Mouse (Mus musculus) CH12.LX (cell line): Measurements from ENCODE around the gene Pak3. TPM values are rescaled to one million over a fixed set of nuclear protein-coding genes. Genes with fewer than 3 reads are reported as not detected.

ENCODE experiments used
- DNase-seq: peaks from one replicate; pipeline ENCODE4 v3.0.0-alpha.2; 2013; ENCODE audit errors: extremely low read depth
- H3K27ac ChIP-seq: 2 replicates; pipeline ENCODE4 v1.5.1; 2012; ENCODE audit warnings: low read depth, mild to moderate bottlenecking, control low read depth, moderate library complexity; ENCODE audit not compliant: insufficient read depth
- H3K27me3 ChIP-seq: replicated peaks from 2 replicates; pipeline ENCODE3; 2012; ENCODE audit warnings: inconsistent platforms
- H3K36me3 ChIP-seq, 2 experiments: replicated peaks in 1 of 2; 2 replicates each; pipeline versions ENCODE3 to v1.6.1; 2012; ENCODE audit warnings: inconsistent platforms in 1 of 2, low read length in 1 of 2, mild to moderate bottlenecking in 1 of 2, mixed read lengths in 1 of 2, moderate library complexity in 1 of 2; ENCODE audit not compliant: control insufficient read depth in 1 of 2, insufficient read depth in 1 of 2
- H3K4me1 ChIP-seq, 2 experiments: 2 replicates each; pipeline ENCODE4 v1.6.1; 2012; ENCODE audit warnings: inconsistent platforms in 1 of 2, moderate library complexity in 1 of 2; ENCODE audit not compliant: insufficient read depth in 2 of 2, control insufficient read depth in 1 of 2
- H3K4me2 ChIP-seq: 2 replicates; pipeline ENCODE4 v1.6.1; 2012; ENCODE audit warnings: low read depth, mild to moderate bottlenecking, control low read depth; ENCODE audit not compliant: poor library complexity, insufficient read depth, severe bottlenecking
- H3K4me3 ChIP-seq, 3 experiments: fragments of 150-350 bp in 1 of 3; sonication (generic) in 1 of 3; replicated peaks in 1 of 3; 2 replicates each; pipeline versions ENCODE3 to v1.5.1; 2011 to 2012; ENCODE audit warnings: low read depth in 2 of 3, low read length in 2 of 3, mild to moderate bottlenecking in 2 of 3, moderate library complexity in 2 of 3, control low read depth in 1 of 3, improper control_type of control experiment in 1 of 3, inconsistent platforms in 1 of 3, mixed read lengths in 1 of 3; ENCODE audit not compliant: poor library complexity in 1 of 3
- H3K79me2 ChIP-seq: replicated peaks from 2 replicates; pipeline ENCODE4 v1.6.1; 2012; ENCODE audit warnings: mild to moderate bottlenecking, moderate library complexity; ENCODE audit not compliant: control insufficient read depth, poor library complexity, insufficient read depth, severe bottlenecking; ENCODE audit errors: extremely low read depth
- H3K9ac ChIP-seq: 2 replicates; pipeline ENCODE4 v1.6.1; 2012; ENCODE audit warnings: low read depth, mild to moderate bottlenecking, control low read depth, moderate library complexity; ENCODE audit not compliant: insufficient read depth
- H3K9me3 ChIP-seq: replicated peaks from 2 replicates; pipeline ENCODE3; 2012; ENCODE audit warnings: low read length, inconsistent platforms, mixed read lengths
- BHLHE40 ChIP-seq: IDR thresholded peaks from 2 replicates; pipeline ENCODE4 v1.6.1; 2011; ENCODE audit warnings: mild to moderate bottlenecking, low read depth, low read length, improper control_type of control experiment
- CHD1 ChIP-seq: IDR thresholded peaks from 2 replicates; pipeline ENCODE4 v1.6.1; 2012; ENCODE audit warnings: low read depth, low read length, improper control_type of control experiment, inconsistent platforms
- CHD2 ChIP-seq: IDR thresholded peaks from 2 replicates; pipeline ENCODE4 v1.6.1; 2011; ENCODE audit warnings: low read length, improper control_type of control experiment
- CTCF ChIP-seq, 2 experiments: IDR thresholded peaks in 1 of 2; conservative IDR thresholded peaks in 1 of 2; 2 replicates each; pipeline ENCODE4 v1.5.1; 2011 to 2012; ENCODE audit warnings: low read depth in 2 of 2, low read length in 2 of 2, improper control_type of control experiment in 1 of 2, inconsistent platforms in 1 of 2, mild to moderate bottlenecking in 1 of 2, moderate library complexity in 1 of 2
- E2F4 ChIP-seq: IDR thresholded peaks from 2 replicates; pipeline ENCODE4 v1.6.1; 2011; ENCODE audit warnings: low read depth, low read length, improper control_type of control experiment; ENCODE audit not compliant: insufficient replicate concordance
- ELF1 ChIP-seq: IDR thresholded peaks from 2 replicates; pipeline ENCODE4 v1.6.1; 2014; ENCODE audit warnings: low read depth, mild to moderate bottlenecking, inconsistent platforms, low read length, improper control_type of control experiment
- EP300 ChIP-seq: IDR thresholded peaks from 2 replicates; pipeline ENCODE4 v1.6.1; 2011; ENCODE audit warnings: low read length, improper control_type of control experiment
- ETS1 ChIP-seq: conservative IDR thresholded peaks from 2 replicates; pipeline ENCODE4 v1.6.1; 2012; ENCODE audit warnings: low read depth, mild to moderate bottlenecking, inconsistent platforms, low read length, improper control_type of control experiment, moderate library complexity
- HCFC1 ChIP-seq: IDR thresholded peaks from 2 replicates; pipeline ENCODE4 v1.6.1; 2012; ENCODE audit warnings: low read depth, mild to moderate bottlenecking, inconsistent platforms, low read length, improper control_type of control experiment
- IRF4 ChIP-seq: IDR thresholded peaks from 2 replicates; pipeline ENCODE4 v1.6.1; 2014; ENCODE audit warnings: low read depth, mild to moderate bottlenecking, inconsistent platforms, low read length, improper control_type of control experiment
- KAT2A ChIP-seq: IDR thresholded peaks from 2 replicates; pipeline ENCODE4 v1.6.1; 2012; ENCODE audit warnings: low read length, improper control_type of control experiment, inconsistent platforms; ENCODE audit not compliant: insufficient replicate concordance
- MAFK ChIP-seq: IDR thresholded peaks from 2 replicates; pipeline ENCODE4 v1.6.1; 2011; ENCODE audit warnings: low read length, improper control_type of control experiment; ENCODE audit not compliant: insufficient replicate concordance
- MAX ChIP-seq: IDR thresholded peaks from 2 replicates; pipeline ENCODE4 v1.6.1; 2011; ENCODE audit warnings: low read length, improper control_type of control experiment
- MAZ ChIP-seq: IDR thresholded peaks from 2 replicates; pipeline ENCODE4 v1.6.1; 2012; ENCODE audit warnings: low read depth, mild to moderate bottlenecking, inconsistent platforms, low read length, improper control_type of control experiment, moderate library complexity
- MEF2A ChIP-seq: IDR thresholded peaks from 2 replicates; pipeline ENCODE4 v1.6.1; 2014; ENCODE audit warnings: low read depth, mild to moderate bottlenecking, inconsistent platforms, low read length, improper control_type of control experiment, borderline replicate concordance
- MXI1 ChIP-seq: IDR thresholded peaks from 2 replicates; pipeline ENCODE4 v1.6.1; 2011; ENCODE audit warnings: mild to moderate bottlenecking, low read depth, low read length, improper control_type of control experiment
- MYC ChIP-seq: IDR thresholded peaks from 2 replicates; pipeline ENCODE4 v1.6.1; 2011; ENCODE audit warnings: low read depth, mild to moderate bottlenecking, improper control_type of control experiment, low read length
- NRF1 ChIP-seq: IDR thresholded peaks from 2 replicates; pipeline ENCODE4 v1.6.1; 2014; ENCODE audit warnings: low read depth, mild to moderate bottlenecking, inconsistent platforms, low read length, improper control_type of control experiment, moderate library complexity
- POLR2A ChIP-seq: IDR thresholded peaks from 2 replicates; pipeline ENCODE4 v1.6.1; 2011; ENCODE audit warnings: low read depth, mild to moderate bottlenecking, improper control_type of control experiment, low read length
- RAD21 ChIP-seq: IDR thresholded peaks from 2 replicates; pipeline ENCODE4 v1.6.1; 2011; ENCODE audit warnings: low read depth, mild to moderate bottlenecking, low read length, improper control_type of control experiment, moderate library complexity
- RCOR1 ChIP-seq: conservative IDR thresholded peaks from 2 replicates; pipeline ENCODE4 v1.6.1; 2012; ENCODE audit warnings: low read depth, mild to moderate bottlenecking, inconsistent platforms, low read length, improper control_type of control experiment
- SIN3A ChIP-seq: IDR thresholded peaks from 2 replicates; pipeline ENCODE4 v1.6.1; 2012; ENCODE audit warnings: low read length, improper control_type of control experiment, inconsistent platforms
- SMC3 ChIP-seq: IDR thresholded peaks from 2 replicates; pipeline ENCODE4 v1.6.1; 2011; ENCODE audit warnings: low read depth, low read length, improper control_type of control experiment
- UBTF ChIP-seq: IDR thresholded peaks from 2 replicates; pipeline ENCODE4 v1.6.1; 2012; ENCODE audit warnings: low read depth, mild to moderate bottlenecking, inconsistent platforms, low read length, improper control_type of control experiment, moderate library complexity
- ZC3H11A ChIP-seq: IDR thresholded peaks from 2 replicates; pipeline ENCODE4 v1.6.1; 2012; ENCODE audit warnings: low read depth, mild to moderate bottlenecking, inconsistent platforms, low read length, improper control_type of control experiment
- ZMIZ1 ChIP-seq: IDR thresholded peaks from 2 replicates; pipeline ENCODE4 v1.6.1; 2012; ENCODE audit warnings: low read depth, mild to moderate bottlenecking, inconsistent platforms, low read length, improper control_type of control experiment
- ZNF384 ChIP-seq: IDR thresholded peaks from 2 replicates; pipeline ENCODE4 v1.6.1; 2012; ENCODE audit warnings: low read depth, low read length, improper control_type of control experiment, inconsistent platforms
- dilution Hi-C: fragments of 300-500 bp; cut with MboI; formaldehyde crosslinking; loops from 2 replicates; pipeline ENCODE4 v1.14.3; 2020; ENCODE audit warnings: low sequenced_read_pairs; ENCODE audit not compliant: extremely low pct_unique_long_range_greater_than_20kb, extremely low pct_ligation_motif_present
- in situ Hi-C: fragments of 300-500 bp; cut with MboI; formaldehyde crosslinking; loops from 3 replicates; pipeline ENCODE4 v1.14.3; 2019; ENCODE audit warnings: low sequenced_read_pairs, low pct_ligation_motif_present, low pct_unique_long_range_greater_than_20kb, mixed read lengths
- polyA plus RNA-seq: library from polyadenylated mRNA; unstranded; fragments of >175 nt; gene quantifications from 2 replicates; pipeline ENCODE4 v1.2.1, GENCODE M21; 2012; ENCODE audit warnings: low read depth; ENCODE audit not compliant: insufficient read length
- total RNA-seq, 2 experiments: library from RNA; depleted of rRNA; stranded (reverse); fragments of 300-350 nt in 1 of 2; fragments of >200 nt in 1 of 2; gene quantifications; 2 replicates each; pipeline ENCODE4 v1.2.3; 2012 to 2014

The Pak3 gene
- total and polyA plus RNA-seq, 3 experiments, result under 0.01 TPM; not detected in 2

DNA sequence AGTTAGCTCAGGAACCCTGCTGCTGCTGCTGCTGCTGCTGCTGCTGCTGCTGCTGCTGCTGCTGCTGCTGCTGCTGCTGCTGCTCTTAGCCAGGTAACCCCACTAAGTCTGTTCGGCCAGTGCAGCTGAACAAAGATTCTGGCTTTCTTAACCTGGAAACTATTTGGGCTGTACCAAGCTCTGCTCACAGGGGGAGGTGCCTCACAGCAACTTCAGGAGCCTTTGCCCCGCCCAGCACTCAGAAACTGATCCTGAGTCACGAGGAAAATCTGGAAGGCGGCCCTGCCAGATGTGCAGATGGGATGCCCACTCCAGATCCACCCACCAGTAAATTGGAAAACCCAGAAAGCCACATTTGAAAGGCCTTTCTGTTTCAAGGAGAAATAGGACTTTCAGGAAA lies 308.8 kb downstream of the Pak3 start, which contains the start of gene Capn6:
Gene Capn6 (minus strand): TSS at position 203 of the 400 bp plus-strand sequence.
- no peak within 1 kb of the TSS for H3K27ac ChIP-seq
- no peaks in the 10 kb centered on the region for H3K4me1 ChIP-seq
- no peak within 1 kb of the TSS for H3K4me3 ChIP-seq
- DNase-seq, result no peak
- in situ Hi-C loops, result no loop called here
- H3K79me2 ChIP-seq, result no peaks in the 10 kb centered on the region
- no peaks in the 10 kb centered on the region for H3K9me3 ChIP-seq
- H3K4me2 ChIP-seq, result no peak within 1 kb of the TSS
- no peaks in the 10 kb centered on the region for H3K27me3 ChIP-seq
- no peak for TF ChIP-seq CHD1
- no peak for TF ChIP-seq POLR2A
- no peak for TF ChIP-seq E2F4
- TF ChIP-seq CHD2, result no peak
- no peak for TF ChIP-seq UBTF
- no peak for TF ChIP-seq KAT2A
- no peak for TF ChIP-seq MYC
- TF ChIP-seq EP300, result no peak
- TF ChIP-seq SIN3A, result no peak
- TF ChIP-seq SMC3, result no peak
- no peak for TF ChIP-seq MAX
- no peak for TF ChIP-seq ZNF384
- TF ChIP-seq ZC3H11A, result no peak
- no peak for TF ChIP-seq ELF1
- no peak for TF ChIP-seq MEF2A
- no peak for TF ChIP-seq MAZ
- no peak for TF ChIP-seq ETS1
- TF ChIP-seq, all 38 proteins: peak for 0
- H3K36me3 ChIP-seq, result no peaks in the 10 kb centered on the region
- dilution Hi-C loops, result no loop called here
- H3K9ac ChIP-seq, result no peak within 1 kb of the TSS

DNA sequence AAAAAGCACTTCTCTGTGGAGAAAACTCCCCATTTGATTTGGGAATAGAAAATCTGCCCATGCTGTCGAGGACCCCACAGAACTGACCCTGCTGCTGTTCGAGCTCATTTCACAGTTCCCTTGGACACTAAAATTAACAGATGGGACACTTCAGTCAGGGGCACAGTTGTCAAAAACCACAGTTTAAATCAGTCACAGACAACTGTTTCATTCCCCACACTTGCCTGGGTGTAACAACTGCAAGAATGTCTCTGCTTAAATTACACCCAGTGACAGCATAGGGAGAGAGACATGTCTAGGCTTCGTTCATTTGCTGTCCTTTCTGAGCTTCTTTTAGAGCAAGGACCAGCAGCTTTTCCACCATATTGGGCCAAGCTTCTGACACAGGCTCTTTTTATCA lies 328.2 kb downstream of the Pak3 start:
- dilution Hi-C loops (no loop called here), in situ Hi-C loops (no loop called here)
- Histone ChIP-seq H3K9ac (no peak overlapping the region), H3K4me2 (no peak overlapping the region), H3K4me1 (no peaks in the 10 kb centered on the region), H3K79me2 (no peaks in the 10 kb centered on the region), H3K27me3 (no peaks in the 10 kb centered on the region), H3K27ac (no peak overlapping the region), H3K4me3 (no peak overlapping the region), H3K36me3 (no peaks in the 10 kb centered on the region), H3K9me3 (no peaks in the 10 kb centered on the region)
- no peak for TF ChIP-seq MXI1
- TF ChIP-seq CTCF (conservative IDR thresholded peaks at IDR 0.05 in 1 of 2, IDR thresholded peaks at IDR 0.05 in 1 of 2; ENCODE audit: low read depth in 2 of 2, low read length in 2 of 2), result no peak
- no peak for TF ChIP-seq MEF2A
- no peak for TF ChIP-seq IRF4
- no peak for TF ChIP-seq RCOR1
- TF ChIP-seq ZNF384, result no peak
- no peak for TF ChIP-seq MAZ
- no peak for TF ChIP-seq MAFK
- TF ChIP-seq E2F4, result no peak
- TF ChIP-seq NRF1, result no peak
- no peak for TF ChIP-seq SMC3
- TF ChIP-seq RAD21, result no peak
- TF ChIP-seq MAX, result no peak
- TF ChIP-seq BHLHE40, result no peak
- no peak for TF ChIP-seq HCFC1
- no peak for TF ChIP-seq ZMIZ1
- no peak for TF ChIP-seq UBTF
- TF ChIP-seq ZC3H11A, result no peak
- DNase-seq, result no peak
